Mouse (Mus musculus) hindbrain, embryonic 16.5 days (tissue): ENCODE measurements around the gene Cpt1c. TPM values are rescaled to one million over a fixed set of nuclear protein-coding genes. Genes with fewer than 3 reads are reported as not detected.

Source experiments
- ATAC-seq: fragments of 200-750 bp; cut with Nextera tagmentation; 2 replicates; pipeline ENCODE4 v1.8.0; 2017; ENCODE audit warnings: moderate TSS enrichment, moderate library complexity
- H3K27ac ChIP-seq: fragments of 300-500 bp; sonication (generic); 2 replicates; pipeline ENCODE4 v1.5.1; 2014; ENCODE audit warnings: low read depth, mild to moderate bottlenecking, control low read depth, low read length, moderate library complexity
- H3K27me3 ChIP-seq: fragments of 300-500 bp; sonication (generic); replicated peaks from 2 replicates; pipeline ENCODE4 v1.6.1; 2014; ENCODE audit warnings: low read length; ENCODE audit not compliant: control insufficient read depth, insufficient read depth
- H3K36me3 ChIP-seq: fragments of 300-500 bp; sonication (generic); 2 replicates; pipeline ENCODE4 v1.6.1; 2014; ENCODE audit warnings: mild to moderate bottlenecking, low read length, moderate library complexity, mixed read lengths; ENCODE audit not compliant: control insufficient read depth, insufficient read depth
- H3K4me1 ChIP-seq: fragments of 300-500 bp; sonication (generic); 2 replicates; pipeline ENCODE4 v1.6.1; 2014; ENCODE audit warnings: low read depth, low read length; ENCODE audit not compliant: control insufficient read depth, insufficient read depth
- H3K4me2 ChIP-seq: fragments of 300-500 bp; sonication (generic); 2 replicates; pipeline ENCODE4 v1.6.1; 2014; ENCODE audit warnings: mild to moderate bottlenecking, low read length, control low read depth, moderate library complexity
- H3K4me3 ChIP-seq: fragments of 300-500 bp; sonication (generic); 2 replicates; pipeline ENCODE4 v1.5.1; 2014; ENCODE audit warnings: mild to moderate bottlenecking, low read length, control low read depth, moderate library complexity
- H3K9ac ChIP-seq: fragments of 300-500 bp; sonication (generic); 2 replicates; pipeline ENCODE4 v1.6.1; 2014; ENCODE audit warnings: low read depth, mild to moderate bottlenecking, control low read depth, low read length, moderate library complexity
- H3K9me3 ChIP-seq: fragments of 300-500 bp; sonication (generic); 2 replicates; pipeline ENCODE4 v1.6.1; 2014; ENCODE audit warnings: mild to moderate bottlenecking, low read length, moderate library complexity; ENCODE audit not compliant: control insufficient read depth
- WGBS: fragments of 180-500 bp; shearing (Covaris S2); extraction: QIAGEN DNeasy Blood & Tissue Kit; methylation state at CpG from one replicate; pipeline ENCODE4 v1.1.7; 2014; 5-methylcytosine and 5-hydroxymethylcytosine counted together
- polyA plus RNA-seq: library from polyadenylated mRNA; unstranded; fragments of >200 nt; fragmentation: Nextera tagmentation; extraction: Ambion mirVana; gene quantifications from 2 replicates; pipeline ENCODE4 v1.2.1, GENCODE M21; 2015

Cpt1c gene
- polyA plus RNA-seq, 1 experiment from 2014 or later = 58.6 TPM

DNA sequence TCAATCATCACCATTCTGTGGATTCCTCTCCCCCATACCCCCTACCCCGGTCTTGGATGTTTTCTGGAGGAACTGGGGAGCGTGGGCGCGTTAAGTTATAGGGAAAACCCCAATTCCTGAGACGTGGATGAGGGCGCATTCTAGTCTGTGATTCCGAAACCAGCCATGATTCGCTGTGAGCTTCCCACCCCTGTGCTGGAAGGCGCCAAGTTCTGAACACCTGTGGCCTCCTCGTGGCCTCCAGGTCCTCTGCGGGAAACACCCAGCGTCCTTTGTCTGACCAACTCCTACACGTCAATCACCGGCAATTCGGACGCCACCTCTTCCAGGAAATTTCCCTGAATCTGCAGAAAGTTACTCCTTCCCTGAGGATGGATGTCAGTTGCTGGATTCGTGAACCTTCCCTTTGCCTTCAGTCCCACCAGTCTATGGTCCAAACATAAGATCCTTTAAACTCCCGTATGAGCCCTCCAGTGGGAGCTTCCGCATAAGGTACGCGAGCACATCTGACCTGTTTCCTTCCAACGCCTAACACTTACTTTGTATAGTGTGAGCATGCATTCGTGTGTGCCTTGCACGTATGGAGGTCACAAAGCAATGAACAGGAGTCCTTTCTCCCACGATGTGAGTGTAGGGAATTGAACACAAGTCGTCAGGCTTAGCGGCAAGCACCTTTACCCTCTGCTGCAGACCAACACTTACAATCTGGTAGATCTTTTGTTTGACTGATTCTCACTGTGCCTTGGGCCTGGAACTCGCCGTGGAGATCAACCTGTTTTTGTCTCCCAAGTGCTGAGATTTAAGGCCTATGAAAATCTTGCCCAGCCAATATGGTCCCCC lies 12.4 kb upstream of the Cpt1c start:
- Histone ChIP-seq H3K36me3 (peaks cover under 1% of the 10 kb centered on the region; the same call in 1 of the 2 replicates), H3K4me2 (peak overlapping the region; percentile 85), H3K9me3 (no peaks in the 10 kb centered on the region), H3K27me3 (no peaks in the 10 kb centered on the region), H3K27ac (peak overlapping the region; percentile 92), H3K9ac (peak overlapping the region; percentile 80), H3K4me1 (peaks cover 28% of the 10 kb centered on the region), H3K4me3 (peak overlapping the region; percentile 94)
- ATAC-seq = peak; percentile 18
- under 1% methylated on average over 29 of the region's 29 CpGs for WGBS

DNA sequence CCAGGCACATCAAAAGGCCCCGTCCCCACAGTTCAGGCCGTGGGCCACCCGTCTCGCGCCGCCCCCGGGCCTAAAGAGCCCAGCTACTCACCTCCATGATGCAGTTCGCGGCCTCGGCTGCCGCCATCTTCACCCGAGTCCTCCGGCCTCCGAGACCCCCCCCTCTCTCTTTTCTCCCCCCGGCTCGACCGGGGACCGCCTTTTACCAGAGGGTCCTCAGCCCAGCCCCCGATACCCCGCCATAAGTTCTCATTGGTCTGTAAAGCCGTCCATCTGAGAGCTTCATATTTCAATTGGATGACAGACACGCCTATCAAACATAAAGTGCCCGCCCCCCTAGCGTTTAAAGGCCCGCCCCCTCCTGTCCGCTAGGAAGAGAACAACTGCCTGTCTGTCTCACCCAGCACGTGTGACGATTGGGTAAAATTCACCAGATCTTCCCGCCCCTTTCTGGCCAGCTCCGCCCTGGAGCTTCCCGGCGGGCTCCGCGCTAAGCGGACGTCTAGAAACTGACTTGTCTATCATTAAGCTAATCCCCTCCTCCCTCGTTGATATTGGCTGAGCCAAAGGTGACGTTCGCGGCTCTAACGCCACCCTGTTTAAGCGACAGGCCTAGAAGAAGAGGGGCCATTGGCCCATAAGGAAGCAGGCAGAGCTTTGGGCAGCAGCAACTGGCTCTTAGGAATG lies 11.7 kb upstream of the Cpt1c start, which contains the start of gene Prmt1:
Prmt1 (minus strand) TSS at position 377 of the 687 bp plus-strand sequence.
- Histone ChIP-seq H3K27ac (peak within 1 kb of the TSS; percentile 96), H3K36me3 (peaks cover 8% of the 10 kb centered on the region), H3K9ac (peak within 1 kb of the TSS; percentile 97), H3K4me3 (peak within 1 kb of the TSS; percentile 94), H3K4me2 (peak within 1 kb of the TSS; percentile 85), H3K27me3 (no peaks in the 10 kb centered on the region), H3K9me3 (no peaks in the 10 kb centered on the region), H3K4me1 (peaks cover 28% of the 10 kb centered on the region)
- under 1% methylated on average over 42 of the region's 42 CpGs for WGBS
- peak; percentile 98 for ATAC-seq

DNA sequence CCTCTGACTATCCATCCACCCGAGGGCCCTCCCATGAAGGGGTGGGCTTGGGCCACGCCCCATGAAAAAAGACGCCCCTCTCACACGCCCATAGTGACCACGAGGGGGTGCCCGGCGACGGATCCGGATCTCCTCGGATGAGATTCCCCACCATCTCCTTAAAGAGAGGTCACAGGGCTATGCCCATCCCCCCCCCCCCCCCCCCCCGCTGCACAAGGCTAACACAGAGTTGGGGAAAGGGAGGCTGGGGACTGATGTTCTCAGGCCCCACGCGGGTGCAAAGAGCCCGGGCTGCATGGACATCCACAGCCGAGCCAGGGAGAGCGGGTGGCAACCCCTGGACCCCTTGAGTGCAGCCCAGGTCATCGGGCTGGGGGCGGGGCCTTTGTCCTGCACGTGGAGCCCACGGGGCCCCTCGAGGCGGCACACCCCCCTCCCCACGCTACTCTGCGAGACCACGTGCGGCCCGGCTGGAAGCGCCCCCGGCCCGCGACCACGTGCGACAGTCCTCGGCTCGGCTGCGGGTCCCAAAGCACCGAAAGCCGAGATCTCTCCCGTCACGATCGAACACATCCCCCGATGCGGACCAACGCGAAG lies 11.0 kb upstream of the Cpt1c start:
- Histone ChIP-seq H3K9ac (peak overlapping the region; percentile 97), H3K36me3 (peaks cover 14% of the 10 kb centered on the region), H3K27me3 (no peaks in the 10 kb centered on the region), H3K4me1 (peaks cover 28% of the 10 kb centered on the region), H3K4me2 (peak overlapping the region; percentile 77), H3K4me3 (peak overlapping the region; percentile 94), H3K9me3 (no peaks in the 10 kb centered on the region), H3K27ac (peak overlapping the region; percentile 96)
- under 1% methylated on average over 41 of the region's 45 CpGs for WGBS
- no peak; the same call in 1 of the 2 replicates for ATAC-seq

DNA sequence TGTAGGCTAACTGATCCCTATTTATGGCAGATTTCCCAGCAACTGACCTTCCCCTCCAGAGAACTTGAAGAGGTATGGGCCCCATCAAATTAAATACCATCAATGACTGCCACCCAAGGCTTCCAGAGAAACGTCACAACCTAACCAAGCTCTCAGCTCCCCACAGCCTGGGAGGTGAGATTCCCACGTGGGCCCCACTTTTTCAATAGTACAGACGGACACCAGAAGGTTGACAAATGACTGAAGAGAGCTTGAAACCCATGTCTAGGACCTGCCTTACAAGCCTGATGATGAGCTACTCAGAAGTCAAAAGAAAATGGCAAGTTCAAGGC lies 10.1 kb upstream of the Cpt1c start:
- H3K9me3 ChIP-seq = no peaks in the 10 kb centered on the region
- H3K4me1 ChIP-seq = peaks cover 28% of the 10 kb centered on the region
- 39% methylated on average over 3 of the region's 3 CpGs for WGBS
- peak overlapping the region; percentile 94 for H3K4me3 ChIP-seq
- H3K36me3 ChIP-seq = peaks cover 21% of the 10 kb centered on the region
- H3K9ac ChIP-seq = no peak overlapping the region
- H3K27ac ChIP-seq = no peak overlapping the region
- no peak for ATAC-seq
- no peaks in the 10 kb centered on the region for H3K27me3 ChIP-seq
- H3K4me2 ChIP-seq = peak overlapping the region; percentile 77

DNA sequence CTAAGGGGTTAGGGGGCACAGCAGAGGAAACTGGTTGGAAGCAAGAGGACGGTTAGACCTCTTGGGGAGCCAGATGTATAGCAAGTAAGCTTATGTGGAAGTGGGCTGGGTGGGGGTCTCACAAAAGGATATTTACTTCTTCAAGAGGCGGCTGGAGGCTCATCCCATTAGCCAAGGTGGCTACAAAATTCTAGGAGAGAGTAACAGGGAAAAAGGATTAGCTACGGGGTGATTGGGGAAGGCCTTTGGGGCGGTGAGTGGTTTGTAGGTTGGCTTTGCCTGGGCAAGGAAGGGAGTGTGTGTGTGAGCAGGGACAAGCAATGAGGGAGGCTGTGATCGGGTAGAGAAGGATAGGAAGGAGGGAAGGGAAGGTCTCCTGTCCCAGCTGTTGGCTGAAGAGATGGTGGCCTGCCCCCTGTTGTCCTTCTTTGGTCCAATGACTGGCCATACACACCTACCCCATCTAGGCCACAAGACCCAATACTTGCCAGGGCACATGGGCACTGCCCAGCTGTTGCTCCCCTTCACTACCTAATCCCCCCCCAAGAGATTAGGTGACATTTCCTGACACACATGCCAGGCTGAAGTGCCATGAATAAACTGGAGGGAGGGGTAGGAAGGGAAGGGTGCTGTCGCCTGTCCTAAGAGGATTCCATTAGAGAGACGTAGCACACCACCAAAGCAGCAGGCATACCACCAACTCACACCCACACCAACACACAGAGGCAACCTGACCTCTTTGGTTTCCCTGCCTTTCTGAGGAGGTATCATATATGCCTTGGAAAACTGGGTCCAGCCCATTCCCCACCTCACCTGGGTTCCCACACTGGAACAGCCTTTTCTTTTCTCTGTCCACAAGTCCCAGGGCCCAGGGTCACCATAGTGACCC lies 9.5 kb upstream of the Cpt1c start:
- Histone ChIP-seq H3K36me3 (peaks cover 24% of the 10 kb centered on the region), H3K4me2 (peak overlapping the region; percentile 77), H3K4me1 (peaks cover 28% of the 10 kb centered on the region), H3K9ac (0 out of 2 replicates have a peak overlapping the region, but pooled peaks have one; percentile 44), H3K27ac (no peak overlapping the region; the same call in 1 of the 2 replicates), H3K4me3 (peak overlapping the region; percentile 94), H3K27me3 (no peaks in the 10 kb centered on the region), H3K9me3 (no peaks in the 10 kb centered on the region)
- ATAC-seq = no peak
- WGBS = 70% methylated on average over 7 of the region's 7 CpGs

- 37% methylated on average over 6 of the region's 6 CpGs for WGBS
- H3K9ac ChIP-seq = no peak overlapping the region
- no peak overlapping the region for H3K27ac ChIP-seq
- no peaks in the 10 kb centered on the region for H3K27me3 ChIP-seq
- H3K4me1 ChIP-seq = peaks cover 22% of the 10 kb centered on the region
- ATAC-seq = no peak
- H3K9me3 ChIP-seq = no peaks in the 10 kb centered on the region
- H3K36me3 ChIP-seq = peaks cover 32% of the 10 kb centered on the region
- H3K4me3 ChIP-seq = no peak overlapping the region
- no peak overlapping the region for H3K4me2 ChIP-seq
Measured at GRCm38 (mm10) chr7:44983085-44983484, 8.4 kb upstream of the Cpt1c start.

- no peaks in the 10 kb centered on the region for H3K27me3 ChIP-seq
- H3K9ac ChIP-seq = no peak overlapping the region
- ATAC-seq = no peak
- no peak overlapping the region for H3K27ac ChIP-seq
- H3K36me3 ChIP-seq = peaks cover 46% of the 10 kb centered on the region
- H3K4me3 ChIP-seq = no peak overlapping the region
- 96% methylated on average over 8 of the region's 8 CpGs for whole genome bisulfite sequencing
- no peaks in the 10 kb centered on the region for H3K9me3 ChIP-seq
- no peak overlapping the region for H3K4me2 ChIP-seq
- peaks cover 18% of the 10 kb centered on the region for H3K4me1 ChIP-seq
Measured at GRCm38 (mm10) chr7:44981539-44981938, 6.9 kb upstream of the Cpt1c start.

GRCm38 (mm10) chr7:44978300-44978699 lies 3.6 kb upstream of the Cpt1c start:
- no peak overlapping the region for H3K9ac ChIP-seq
- no peaks in the 10 kb centered on the region for H3K27me3 ChIP-seq
- H3K36me3 ChIP-seq = peaks cover 49% of the 10 kb centered on the region
- H3K9me3 ChIP-seq = no peaks in the 10 kb centered on the region
- peaks cover 10% of the 10 kb centered on the region for H3K4me1 ChIP-seq
- no peak overlapping the region for H3K4me2 ChIP-seq
- no peak overlapping the region for H3K27ac ChIP-seq
- 100% methylated on average over 3 of the region's 3 CpGs for WGBS
- no peak for ATAC-seq
- H3K4me3 ChIP-seq = no peak overlapping the region
